Mouse (Mus musculus): Measurements from ENCODE around the gene Mgarp.
"Not testable (repeated sequence)": the region's sequence is repeated elsewhere in the genome, so short reads cannot be mapped to it uniquely, and the experiment has no call there.

The Mgarp gene

DNA sequence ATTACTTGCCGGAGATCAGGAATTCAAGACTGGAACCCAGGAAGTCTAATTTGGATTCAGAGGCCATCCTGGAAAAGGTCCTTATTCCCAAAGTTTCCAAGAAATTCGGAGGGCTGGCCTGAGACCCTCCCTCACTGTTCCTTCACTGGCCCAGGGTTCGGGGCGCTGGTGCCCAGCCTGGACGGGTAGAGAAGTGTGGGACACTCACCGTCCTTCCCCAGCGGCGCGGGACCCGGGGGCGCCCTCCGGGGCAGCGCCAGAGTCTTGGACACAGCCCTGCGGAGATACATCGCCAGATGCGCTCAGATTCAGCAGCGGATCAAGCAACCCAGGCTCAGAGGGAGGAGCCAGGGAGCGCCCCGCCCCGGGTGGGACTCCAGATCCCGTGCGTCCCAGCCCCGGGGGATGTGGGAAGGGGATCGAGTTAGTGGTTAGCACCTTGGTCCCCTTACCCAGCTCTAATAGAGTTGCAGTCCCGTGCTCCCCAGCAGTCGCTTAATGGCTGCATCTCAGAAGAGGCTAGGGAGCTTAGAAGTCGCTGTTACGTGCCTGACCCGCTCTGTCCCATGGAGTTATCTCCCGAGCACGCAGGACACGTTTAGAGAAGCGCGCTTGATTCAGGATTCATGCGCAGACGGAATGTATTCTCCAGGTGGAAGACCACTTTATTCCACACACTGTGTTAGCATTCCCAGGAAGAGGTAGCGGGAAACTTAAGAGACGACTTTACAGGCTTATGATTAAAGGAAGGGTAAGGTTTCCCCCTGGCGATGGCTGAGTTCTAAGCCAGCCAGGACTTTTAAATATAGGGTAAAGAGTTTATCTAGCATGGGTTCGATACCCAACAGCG is at the start of gene Mgarp:
Gene Mgarp (minus strand): TSS at position 520 of the 850 bp plus-strand sequence.
- peak in 1 of 2 experiments; percentile 52 for DNase-seq (ENCODE audit: low spot score in 2 of 2)

DNA sequence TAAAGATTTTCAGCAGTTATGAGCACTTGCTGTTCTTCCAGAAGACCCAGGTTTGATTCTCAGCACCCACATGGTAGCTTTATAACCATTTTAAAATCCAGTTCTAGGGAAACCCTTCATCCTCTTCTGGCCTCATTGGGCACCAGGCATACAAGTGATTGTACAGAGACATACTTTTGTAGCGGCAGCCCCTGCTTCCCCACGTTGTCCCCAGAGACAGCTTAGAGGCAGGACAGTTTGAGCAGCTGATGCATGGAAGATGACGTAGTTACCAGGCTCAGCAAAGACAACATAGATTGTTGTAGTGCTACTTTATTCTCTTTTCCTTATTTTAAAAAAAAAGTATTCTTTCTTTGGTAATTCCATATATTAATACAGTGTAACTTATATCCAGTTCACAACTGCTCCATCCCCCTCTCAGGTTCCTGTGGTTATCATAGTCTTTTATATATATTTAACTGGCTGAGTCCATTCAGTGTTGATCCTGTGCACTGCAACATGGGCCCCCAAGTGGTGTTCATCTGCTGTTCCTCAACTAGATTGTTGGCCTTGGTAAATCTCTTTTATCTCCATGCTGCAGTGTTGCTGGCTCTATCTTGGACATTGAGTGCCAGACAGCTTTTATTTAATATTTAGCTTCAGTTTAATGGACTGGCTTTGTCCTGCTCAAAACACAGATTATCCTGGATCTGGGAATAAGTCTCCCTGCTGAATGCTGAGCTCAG is 38.5 kb upstream of the Mgarp start:
- no peak for DNase-seq (ENCODE audit: low spot score in 2 of 2)

DNA sequence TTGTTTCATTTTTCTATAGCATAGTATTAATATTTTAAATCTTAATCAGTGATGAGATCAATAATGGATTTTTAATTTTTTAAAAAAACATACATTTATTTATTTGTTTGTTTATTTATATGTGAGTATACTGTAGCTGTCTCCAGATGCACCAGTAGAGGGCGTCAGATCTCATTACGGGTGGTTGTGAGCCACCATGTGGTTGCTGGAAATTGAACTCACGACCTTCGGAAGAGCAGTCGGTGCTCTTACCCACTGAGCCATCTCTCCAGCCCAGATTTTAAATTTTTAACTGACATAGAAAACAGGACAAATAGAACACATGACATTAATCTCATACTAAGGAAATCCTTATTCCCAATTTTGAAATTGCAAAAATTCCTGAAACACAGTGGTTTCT is 37.8 kb upstream of the Mgarp start:
- DNase-seq (ENCODE audit: low spot score in 2 of 2) = not testable (repeated sequence)

DNA sequence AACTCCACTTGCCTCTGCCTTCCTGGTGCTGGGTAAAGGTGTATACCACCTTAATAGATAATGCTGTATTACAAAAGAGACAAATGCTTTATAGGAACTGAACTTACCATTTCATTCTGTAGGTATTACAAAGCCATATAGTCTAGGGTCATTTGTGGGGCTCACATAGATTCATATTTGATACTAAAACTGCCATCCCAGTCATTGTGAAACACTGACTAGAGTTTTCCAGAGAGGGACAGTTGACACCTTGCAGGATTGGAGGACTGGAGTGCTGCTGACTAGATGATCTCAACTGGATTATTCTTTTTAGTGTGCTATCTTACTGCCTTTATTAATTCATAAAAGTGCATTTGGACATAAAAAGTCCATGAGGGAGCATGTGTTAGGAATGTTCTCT is 28.9 kb upstream of the Mgarp start:
- no peak for DNase-seq (ENCODE audit: low spot score in 2 of 2)

DNA sequence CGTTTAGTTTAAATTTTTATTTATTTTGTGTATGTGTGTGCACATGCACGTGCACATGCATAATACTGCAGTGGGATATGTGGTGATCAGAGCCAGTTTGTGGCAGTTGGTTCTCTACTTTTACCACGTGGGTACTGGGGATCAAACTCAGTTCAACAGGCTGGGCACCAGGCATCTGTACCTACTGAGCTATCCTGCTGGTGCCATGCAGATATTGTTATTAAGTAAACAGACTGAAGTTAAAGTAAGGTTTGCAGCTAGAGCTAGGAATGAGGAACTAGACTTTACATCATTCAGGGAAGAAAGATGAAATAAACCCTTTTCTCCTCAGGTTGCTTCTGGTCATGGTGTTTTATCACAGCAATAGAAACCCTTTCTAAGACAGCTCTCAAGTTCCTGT is 25.4 kb upstream of the Mgarp start:
- no peak for DNase-seq (ENCODE audit: low spot score in 2 of 2)

DNA sequence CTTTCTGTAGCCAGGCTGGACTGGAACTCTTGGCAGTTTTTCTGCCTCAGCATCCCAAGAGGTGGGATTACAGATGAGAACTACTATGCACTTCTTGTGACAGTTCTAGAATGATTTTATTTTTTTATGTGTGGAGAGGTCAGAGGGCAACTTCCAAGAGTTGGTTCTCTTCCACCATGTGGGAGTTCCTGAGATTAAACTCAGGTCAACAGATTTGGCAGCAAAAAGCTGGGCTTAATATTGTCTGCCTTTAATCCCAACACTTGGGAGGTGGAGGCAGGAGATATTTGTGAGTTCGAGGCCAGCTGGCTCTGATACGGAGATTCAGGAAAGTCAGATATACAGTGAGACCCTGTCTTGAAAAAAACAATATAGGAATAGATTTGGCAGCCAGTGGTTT is 21.4 kb upstream of the Mgarp start:
- no peak for DNase-seq (ENCODE audit: low spot score in 2 of 2)

DNA sequence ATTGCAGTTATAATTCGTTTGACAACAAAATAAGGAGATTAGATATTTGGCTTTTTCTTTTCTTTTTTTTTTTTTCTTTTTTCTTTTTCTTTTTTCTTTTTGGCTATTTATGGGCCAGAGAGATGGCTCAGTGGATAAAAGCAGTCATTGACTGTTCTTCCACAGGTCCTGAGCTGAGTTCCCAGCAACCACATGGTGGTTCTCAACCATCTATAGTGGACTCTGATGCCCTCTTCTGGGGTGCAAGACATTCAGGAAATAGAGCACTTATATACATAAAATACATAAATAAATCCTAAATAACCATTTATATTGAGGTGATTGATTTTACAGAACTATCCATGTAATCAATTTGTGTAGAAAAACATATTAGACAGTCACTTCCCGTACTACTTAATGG is 20.9 kb upstream of the Mgarp start:
- no peak for DNase-seq (ENCODE audit: low spot score in 2 of 2)

DNA sequence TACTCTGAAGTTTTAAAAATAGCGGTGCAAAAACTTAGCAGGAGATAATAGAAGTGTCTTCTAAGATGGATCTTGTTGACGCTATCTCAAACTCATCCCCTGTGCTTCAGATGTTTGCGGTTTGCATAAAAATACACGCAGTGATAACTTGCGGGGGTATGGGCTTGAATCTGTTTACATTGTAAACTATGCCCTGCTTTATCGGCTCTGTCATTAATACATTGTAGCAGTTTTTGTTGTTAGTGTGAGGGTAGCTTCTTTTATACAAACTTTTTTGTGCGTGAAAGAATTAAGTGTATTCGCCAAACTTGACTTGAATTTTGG is 20.6 kb upstream of the Mgarp start:
- DNase-seq (ENCODE audit: low spot score in 2 of 2) = no peak

DNA sequence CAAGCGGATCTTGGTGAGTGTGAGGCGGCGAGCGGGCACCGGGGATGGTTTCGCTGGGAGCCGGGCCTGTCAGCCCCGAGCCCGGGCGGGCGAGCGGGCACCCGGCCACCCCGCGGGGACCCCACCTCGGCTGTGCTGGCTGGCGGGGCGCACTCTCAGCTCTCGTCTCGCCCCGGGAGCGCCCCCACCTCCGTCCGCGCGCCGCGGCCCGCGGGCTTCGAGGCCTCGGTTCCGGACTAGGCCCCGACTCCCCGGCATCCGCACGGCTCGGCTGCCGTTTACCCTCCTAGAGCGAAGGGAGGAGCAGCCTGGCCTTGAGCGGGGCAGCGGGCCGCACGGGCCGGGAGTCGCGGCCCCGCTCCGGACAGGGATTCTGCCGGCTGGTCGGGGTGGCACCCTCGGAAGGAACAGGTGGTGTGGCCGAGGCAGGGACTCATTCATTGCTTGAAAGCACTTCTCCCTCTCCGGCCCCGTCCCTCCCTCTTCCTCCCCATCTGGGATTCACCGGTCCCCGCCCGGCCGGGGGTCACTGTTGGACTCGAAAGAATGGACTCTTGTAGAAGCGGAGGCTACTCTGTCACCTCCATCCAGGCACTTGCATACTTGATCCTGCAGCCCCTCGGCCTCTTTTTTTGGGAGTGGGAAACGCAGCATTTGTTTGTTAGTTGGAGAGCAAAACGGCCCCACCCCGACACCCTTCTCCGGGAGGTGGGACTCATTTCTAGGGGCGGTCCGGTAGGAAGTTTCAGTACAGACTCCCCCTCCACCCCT is 20.0 kb upstream of the Mgarp start:
- DNase-seq (ENCODE audit: low spot score in 2 of 2) = peak; percentile 56 to 63

DNA sequence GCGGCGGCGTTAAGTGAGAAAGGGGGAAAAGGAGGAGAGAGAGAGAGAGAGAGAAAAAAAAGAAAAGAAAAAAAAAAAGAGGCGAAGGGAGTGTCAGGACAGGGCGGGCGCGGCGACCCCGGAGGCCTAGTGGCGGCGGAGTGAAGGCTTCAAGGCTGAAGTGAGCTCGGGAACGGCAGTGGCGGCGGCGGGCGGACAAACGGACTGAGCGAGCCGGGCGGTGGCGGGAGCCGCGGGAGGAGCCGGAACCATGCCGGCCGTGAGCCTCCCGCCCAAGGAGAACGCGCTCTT is 19.5 kb upstream of the Mgarp start:
- no peak for DNase-seq (ENCODE audit: low spot score in 2 of 2)

DNA sequence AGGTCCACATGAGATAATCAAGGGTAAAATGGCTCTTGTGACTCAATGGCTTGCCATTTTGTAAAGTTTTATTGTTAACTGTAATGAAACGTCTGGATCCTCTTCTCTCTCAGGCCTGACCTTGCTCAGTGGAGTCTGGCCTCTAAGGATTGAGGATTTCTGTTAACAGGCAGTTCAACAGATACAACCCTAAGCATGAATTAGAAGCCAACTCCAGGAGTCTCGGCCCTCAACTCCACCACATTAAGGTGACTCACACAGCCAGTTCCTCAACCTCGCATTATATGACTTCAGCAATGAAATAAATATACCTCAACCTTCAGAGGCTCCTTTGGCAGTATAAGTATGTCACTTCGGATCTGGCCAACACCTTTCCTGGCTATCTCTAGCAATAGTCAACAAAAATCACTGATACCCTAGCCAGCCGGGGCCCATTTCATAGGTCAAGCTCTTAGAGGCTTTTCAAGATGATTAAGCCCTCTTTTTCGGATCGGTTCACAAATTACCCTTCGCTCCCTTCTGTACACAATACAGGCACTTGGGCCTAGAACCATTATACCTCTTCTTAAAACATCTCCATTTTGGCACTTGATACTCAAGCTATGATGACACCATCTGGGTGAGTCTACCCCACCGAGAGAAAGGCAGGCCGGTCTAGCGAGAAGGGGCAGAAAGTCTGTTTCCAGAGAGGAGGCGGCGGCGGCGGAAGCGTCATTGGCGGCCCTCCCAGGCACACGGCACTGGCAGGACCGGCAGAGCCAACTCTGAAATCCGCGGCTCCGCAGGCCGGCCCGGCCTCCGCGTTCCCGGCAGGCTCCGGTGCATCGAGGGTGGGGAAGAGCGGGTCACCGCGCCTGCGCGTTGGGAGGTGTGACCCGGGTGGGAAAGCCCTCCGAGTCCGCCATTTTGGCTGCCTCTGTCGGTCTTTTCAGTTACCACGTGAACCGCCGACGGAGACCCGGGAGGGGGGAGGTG is 18.8 kb upstream of the Mgarp start, which contains the start of gene Naa15:
Gene Naa15 (plus strand): TSS at position 51 of the 975 bp plus-strand sequence.
- DNase-seq (ENCODE audit: low spot score in 2 of 2) = peak; percentile 97 to 98

DNA sequence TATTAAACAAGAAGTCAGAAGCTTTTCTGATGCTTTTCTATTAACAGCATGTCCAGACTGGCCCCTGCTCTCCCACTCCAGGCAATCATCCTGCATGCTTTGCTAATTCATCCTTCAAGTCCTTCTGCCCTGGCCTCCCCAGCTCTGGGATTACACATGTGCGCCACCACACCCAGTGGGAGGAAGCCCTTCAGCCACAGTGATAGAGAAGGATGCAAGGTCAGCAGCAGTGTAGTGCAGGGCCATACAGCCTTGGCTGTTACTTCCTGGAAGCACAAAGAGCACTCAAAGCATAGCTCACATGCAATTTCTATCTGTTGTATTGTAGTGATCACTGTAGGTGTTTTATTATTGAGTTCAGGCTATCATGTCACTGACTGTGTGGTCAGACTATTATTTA is 16.7 kb upstream of the Mgarp start:
- no peak for DNase-seq (ENCODE audit: low spot score in 2 of 2)

DNA sequence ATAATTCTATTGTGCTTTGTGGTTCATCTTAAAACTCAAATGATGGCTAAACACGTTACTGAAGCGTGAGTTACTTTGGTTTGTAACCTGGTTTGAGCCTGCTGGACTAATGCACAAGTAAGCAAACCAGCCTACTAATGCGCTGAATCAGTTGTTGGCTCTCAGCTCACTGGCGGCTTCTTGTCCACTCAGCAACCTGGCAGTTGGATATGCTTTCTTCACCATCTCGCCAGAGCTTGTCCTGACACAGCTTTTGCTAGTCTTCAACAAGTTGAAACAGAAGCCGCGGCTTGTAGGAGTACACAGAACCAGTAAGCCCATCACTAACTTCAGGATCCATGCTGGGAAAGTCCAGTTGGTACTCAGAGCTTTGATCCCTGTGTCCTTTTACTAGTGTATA is 15.9 kb upstream of the Mgarp start:
- no peak for DNase-seq (ENCODE audit: low spot score in 2 of 2)

DNA sequence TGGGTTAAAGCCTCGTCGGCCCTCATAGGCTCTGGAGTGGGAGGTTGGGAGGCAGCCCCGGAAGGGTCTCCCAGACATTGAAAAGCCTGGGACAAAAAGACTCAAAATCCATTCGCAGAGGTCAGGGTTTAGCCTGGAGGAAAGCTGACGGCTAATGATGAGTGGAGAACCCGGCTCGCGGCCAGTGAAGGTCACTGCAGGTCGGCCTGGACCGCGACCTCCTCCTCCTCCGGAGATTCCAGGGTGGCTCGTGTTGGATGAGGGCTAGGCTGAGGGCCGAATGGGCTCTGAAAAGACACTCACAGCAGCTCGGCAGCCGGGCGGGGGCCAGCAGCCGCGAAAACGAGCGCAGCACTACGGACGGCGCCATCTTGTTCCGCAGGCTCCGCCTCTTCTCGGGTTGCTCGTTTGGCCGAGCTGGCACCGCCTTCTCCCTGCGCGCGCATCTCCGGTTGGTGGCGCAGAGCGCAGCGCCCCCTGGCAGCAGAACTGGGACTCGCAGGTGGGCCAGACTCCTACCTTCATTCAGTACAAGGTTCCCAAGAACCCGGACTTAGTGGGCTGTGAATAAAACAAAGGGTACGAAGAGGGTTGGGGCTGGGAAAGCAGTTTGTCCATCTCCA is 12.1 kb upstream of the Mgarp start, which contains the start of gene Ndufc1:
Gene Ndufc1 (minus strand): TSS at position 428 of the 623 bp plus-strand sequence.
- peak; percentile 96 to 98 for DNase-seq (ENCODE audit: low spot score in 2 of 2)

DNA sequence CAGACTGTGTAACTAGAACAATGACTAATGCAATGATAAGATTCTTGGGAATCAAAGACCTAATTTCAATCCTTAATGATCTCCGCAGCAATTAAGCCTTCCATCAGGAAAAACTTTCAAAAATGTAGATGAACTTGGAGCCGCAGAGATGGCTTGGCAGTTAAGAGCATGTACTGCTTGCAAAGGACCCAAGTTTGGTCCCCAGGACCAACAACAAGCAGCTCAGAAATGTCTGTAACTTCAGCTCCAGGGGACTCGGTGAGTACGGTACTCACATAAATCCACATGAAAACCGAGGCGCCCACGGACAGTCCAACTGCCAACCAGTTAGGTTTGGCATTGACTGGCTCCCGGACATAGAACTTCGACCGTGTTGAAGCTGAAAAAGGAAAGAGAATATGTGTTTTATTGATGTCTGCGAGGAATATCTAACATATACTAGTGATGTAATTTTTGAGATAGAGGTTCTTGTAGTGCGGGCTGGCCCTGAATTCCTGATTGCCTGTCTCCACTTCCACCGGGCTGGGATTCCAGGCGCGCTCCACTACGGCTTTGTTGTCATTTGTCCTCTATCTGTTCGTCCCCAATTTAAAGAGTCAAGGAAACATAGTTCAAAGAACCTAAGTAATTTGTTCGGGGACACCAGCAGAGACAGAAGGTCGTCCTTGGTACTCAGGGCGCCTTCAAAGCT is 11.5 kb upstream of the Mgarp start:
- peak in 1 of 2 experiments; percentile 44 for DNase-seq (ENCODE audit: low spot score in 2 of 2)

DNA sequence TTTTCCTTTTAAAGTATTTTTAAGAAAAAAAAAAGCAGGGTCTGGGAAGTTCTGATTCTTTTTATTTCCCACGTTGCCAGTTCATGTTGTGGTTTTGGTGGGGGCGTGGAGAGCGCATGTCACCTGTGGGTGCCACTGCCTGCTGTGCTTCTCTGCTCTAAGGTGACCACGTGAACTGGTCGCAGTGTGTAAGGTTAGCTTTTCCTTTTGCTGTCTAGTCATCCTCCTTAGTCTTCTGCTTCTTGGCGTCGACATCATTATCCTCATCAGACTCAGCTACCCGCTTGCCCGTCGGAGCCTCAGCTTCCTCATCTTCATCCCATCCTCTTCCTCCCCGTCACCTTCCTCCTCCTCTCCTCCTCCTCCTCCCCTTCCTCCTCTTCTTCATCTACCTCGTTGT is 6.1 kb upstream of the Mgarp start:
- DNase-seq (ENCODE audit: low spot score in 2 of 2) = no peak

DNA sequence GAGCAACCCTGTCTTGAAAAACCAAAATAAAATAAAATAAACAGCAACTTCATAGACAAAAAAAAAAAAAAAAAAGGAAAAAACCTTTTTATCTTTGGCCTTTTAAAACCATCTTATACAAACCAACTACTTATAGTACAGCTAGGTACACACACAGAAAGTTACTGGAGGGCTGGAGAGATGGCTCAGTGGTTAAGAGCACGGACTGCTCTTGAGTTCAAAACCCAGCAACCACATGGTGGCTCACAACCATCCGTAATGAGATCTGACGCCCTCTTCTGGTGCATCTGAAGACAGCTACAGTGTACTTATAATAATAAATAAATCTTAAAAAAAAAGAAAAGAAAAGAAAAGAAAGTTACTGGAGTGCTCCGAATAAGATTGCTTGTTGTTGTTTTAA is 5.5 kb upstream of the Mgarp start:
- DNase-seq (ENCODE audit: low spot score in 2 of 2) = not testable (repeated sequence)

DNA sequence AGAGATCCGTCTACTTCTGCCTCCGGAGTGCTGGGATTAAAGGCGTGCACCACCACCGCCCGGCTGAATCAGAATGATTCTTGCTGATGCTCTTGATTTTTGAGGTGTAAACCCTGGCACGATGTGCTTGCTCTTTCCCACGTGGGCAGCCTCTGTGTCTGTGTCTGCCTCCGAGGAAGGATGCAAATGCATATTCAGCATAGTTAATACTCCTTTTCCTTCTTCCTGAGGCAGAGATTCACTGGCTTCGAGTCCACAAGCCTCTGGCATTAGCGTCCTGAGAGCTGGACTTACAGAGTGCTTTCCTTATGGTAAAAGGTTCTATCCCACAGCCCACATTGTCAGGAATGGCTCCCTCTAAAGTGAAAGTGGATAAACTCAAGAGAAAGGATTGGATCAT is 4.1 kb upstream of the Mgarp start:
- no peak for DNase-seq (ENCODE audit: low spot score in 2 of 2)

DNA sequence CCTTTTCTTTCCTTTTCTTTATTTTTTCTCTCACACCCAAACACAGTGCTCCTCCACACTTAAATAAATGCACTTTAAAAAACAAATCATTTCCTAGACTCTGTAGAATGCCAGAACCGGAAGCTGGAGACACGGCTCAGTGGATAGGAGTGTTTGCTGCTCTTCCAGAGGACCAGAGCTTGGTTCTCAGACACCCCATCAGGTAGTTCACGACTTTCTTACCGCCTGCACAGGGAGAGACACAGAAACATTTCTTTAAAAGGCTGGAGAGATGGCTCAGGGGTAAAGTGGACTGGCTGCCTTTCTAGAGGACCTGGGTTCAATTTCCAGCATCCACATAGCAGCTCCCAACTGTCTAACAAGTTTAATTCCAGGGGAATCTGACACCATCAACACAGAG is 3.0 kb upstream of the Mgarp start:
- DNase-seq (ENCODE audit: low spot score in 2 of 2) = no peak

DNA sequence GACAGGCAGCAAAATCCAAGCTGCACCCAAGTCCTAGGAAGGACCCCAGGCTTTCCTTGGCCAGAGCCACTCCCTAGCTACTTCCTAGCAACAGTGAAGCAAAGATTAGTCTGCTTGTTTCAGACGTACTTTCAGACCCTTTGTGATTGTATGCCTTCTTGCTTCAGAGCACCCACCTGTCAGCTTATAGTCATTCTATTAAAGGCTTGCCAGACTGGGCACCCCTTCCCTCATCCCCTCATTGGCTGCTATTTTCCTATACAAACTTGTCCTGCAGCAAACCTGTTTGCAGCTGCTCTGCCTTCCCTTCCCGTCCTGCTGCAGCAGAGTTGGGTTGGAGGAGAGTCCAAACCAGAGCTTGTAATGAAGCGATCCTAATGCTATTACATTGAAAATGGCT is 2.1 kb upstream of the Mgarp start:
- DNase-seq (ENCODE audit: low spot score in 2 of 2) = no peak
